Mouse (Mus musculus) layer of hippocampus, adult 18-20 months (tissue): ENCODE results near the gene Dnajc5g. TPM values are rescaled to one million over a fixed set of nuclear protein-coding genes. Genes with fewer than 3 reads are reported as not detected.

Source experiments
- DNase-seq, 2 experiments: peaks; one replicate each; pipeline ENCODE4 v3.0.0; 2022; ENCODE audit warnings: low spot score in 2 of 2
- long read RNA-seq: library from polyadenylated mRNA; stranded (forward); transcript quantifications from one replicate; pipeline ENCODE4 v2.0.0, GENCODE M21; 2021
- total RNA-seq, 2 experiments: library from RNA; stranded (reverse); gene quantifications; 2 replicates each; pipeline ENCODE4 v1.2.3; 2021

Gene Dnajc5g
- total RNA-seq: not detected
- long read RNA-seq: 0 reads

DNA sequence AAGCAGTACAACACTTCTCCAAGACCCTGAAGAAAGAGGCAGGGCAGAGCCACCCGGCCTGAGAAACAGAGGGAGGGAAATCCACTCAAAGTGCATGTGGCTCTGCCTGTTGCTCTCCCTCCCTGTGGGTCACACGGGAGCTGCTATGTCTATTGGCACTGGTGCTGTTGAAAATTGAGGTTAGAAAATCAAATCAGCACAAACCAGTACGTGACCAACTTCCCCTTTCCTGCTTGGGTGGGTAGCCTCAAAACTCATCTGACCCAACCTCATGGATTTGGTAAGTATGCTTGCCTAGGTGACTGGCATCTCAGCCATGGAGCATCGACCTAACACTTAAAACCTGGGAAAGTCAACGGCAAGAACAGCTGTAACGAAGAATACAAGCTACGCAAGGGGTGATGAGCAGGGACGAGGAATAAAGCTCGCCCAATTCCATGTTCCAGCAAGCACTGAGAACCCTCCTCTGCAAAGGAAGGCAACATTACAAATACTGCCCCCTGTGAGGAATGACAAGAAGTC lies at the start of gene Dnajc5g:
Gene Dnajc5g, plus strand, starts transcription at position 472 of the 522 bp plus-strand sequence.
- no peak for DNase-seq

DNA sequence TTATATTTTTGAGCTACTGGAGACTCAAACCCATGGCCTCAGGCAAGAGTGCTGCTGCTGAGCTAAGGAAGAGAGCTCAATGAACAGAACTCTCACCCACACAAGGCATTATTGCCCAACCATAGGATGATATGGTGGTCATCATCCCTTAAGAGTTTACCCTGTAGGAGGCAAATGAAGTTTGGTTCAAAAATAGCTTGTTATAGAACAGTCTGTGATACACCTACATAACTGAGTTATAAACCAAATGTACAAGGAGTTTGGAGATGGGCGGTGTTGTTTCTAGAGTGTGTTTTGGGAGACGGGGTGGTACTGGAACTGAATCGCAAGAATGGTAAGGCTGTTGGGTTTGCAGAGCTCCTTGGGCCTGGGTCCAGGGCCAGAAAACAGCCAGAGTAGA lies 36.3 kb upstream of the Dnajc5g start:
- DNase-seq: no peak

DNA sequence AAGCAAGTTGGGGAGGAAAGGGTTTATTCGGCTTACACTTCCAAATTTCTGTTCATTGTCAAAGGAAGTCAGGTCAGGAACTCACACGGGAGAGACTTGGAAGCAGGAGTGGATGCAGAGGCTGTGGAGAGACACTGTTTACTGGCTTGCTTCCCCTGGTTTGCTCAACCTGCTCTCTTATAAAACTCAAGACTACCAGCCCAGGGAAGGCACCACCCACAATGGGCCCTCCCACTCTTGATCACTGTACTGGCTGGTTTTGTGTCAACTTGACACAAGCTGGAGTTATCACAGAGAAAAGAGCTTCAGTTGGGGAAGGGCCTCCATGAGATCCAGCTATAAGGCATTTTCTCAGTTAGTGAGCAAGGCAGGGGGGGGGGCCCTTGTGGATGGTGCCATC lies 35.0 kb upstream of the Dnajc5g start:
- DNase-seq: no peak

DNA sequence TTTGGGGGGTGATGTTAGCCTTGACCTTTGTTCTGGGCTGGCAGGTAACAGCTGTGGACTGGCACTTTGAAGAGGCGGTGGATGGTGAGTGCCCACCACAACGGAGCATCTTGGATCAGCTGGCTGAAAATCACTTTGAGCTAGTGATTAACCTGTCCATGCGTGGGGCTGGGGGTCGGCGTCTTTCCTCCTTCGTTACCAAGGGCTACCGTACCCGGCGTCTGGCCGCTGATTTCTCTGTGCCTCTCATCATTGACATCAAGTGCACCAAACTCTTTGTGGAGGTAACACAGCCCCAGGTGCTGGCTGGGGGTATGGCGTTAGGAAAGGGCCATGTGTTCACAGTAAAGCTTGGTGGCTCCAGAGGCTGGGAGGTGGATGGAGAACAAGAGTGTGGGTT lies 34.3 kb upstream of the Dnajc5g start:
- no peak for DNase-seq

GRCm38 (mm10) chr5:31073176-31073575 lies 32.9 kb upstream of the Dnajc5g start:
- DNase-seq: no peak

GRCm38 (mm10) chr5:31076346-31076745 lies 29.7 kb upstream of the Dnajc5g start:
- no peak for DNase-seq

- peak; percentile 62 to 81 for DNase-seq
Measured at GRCm38 (mm10) chr5:31080059-31080794, 25.9 kb upstream of the Dnajc5g start.

- DNase-seq: no peak
Measured at GRCm38 (mm10) chr5:31080795-31081164, 25.3 kb upstream of the Dnajc5g start.

- DNase-seq: peak in 1 of 2 experiments; percentile 62
Measured at GRCm38 (mm10) chr5:31081386-31081785, 24.7 kb upstream of the Dnajc5g start.

DNA sequence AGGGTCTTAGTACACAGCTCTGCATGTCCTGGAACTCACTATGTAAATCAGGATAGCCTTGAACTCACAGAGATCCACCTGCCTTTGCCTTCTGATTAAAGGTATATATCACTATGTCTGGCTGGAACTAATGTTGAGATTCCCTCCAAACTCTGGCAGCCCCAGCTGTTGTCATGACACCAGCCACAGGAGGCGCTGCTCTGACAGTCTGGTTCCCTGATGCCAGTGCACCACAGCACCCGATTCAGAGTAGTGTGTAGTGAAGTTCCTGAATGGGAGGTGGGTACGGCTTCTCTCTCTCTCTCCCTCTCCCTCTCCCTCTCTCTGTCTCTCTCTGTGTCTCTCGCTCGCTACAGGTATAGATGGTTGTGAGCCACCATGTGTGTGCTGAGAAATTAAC lies 23.7 kb upstream of the Dnajc5g start:
- DNase-seq: peak in 1 of 2 experiments; percentile 71

DNA sequence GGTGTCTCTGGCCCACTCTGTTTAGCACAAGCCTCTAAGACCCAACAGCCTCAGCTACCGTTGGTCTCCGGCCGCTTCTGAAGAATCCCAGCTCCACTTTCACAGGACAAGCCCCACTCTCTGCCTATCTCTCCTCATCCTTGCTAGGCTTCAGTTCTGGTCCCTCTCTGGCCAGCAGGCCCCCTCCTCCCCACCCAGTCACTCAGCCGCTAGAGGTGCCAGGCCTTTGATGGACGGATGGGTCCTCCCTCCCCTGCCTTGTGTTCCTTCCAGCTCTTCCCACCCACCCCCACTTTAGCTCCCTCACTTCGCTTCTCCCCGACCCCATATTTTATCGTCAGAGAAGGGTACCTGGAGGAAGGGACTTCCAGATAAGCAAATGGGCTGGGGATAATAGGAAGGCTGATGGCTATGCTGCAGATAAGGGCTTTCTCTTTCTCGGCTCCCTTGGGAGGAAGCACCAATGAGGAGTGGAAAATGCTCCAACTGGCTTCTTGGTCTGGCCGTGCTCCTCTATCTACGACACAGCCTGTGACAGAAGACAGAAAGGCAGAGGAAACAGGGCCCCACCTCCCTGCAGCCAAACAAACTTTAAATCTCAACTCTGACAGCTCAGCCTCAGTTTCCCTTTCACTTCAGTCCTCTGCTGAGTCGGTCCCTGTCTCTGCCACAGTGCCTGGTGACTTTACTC lies 23.0 kb upstream of the Dnajc5g start:
- DNase-seq: no peak

DNA sequence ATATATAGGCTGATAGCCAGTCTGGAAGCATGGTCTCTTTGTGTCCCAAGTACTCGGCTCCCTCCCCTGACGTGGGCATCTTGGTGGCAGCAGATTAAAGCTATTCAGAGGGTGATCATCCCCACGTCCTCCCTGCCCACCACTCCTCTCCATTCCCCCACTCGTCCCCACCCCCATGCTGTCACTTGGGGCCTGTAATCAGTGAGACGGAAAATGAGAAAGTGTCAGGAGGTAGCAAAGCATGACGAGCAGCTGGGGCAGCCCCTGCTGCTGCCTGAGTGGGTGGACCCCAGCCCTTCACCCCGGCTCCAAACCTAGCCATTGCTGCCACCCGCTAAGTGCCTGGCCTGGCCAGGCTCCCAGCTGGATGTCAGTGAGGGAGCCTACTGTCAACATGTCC lies 22.1 kb upstream of the Dnajc5g start:
- DNase-seq: no peak

DNA sequence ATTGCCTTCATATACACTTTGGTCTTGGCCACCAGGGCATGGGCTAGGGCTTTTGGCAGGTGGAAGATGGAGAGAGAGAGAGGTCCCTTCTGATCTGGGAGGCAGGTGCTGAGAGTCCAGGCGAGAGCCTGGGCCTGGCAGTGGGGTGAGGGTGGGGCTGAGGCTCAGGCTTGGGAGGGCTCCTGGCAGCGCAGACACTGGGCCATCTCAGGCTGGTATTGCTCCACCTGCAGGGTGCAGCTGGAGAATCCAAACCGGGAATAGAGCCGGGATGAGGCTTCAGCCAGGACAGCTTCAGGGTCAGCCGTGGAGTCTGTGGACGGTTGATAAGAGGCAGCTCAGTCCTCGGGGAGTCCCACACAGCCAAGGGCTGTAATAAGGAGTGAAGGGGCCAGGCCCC lies 19.5 kb upstream of the Dnajc5g start:
- DNase-seq: no peak

GRCm38 (mm10) chr5:31087131-31087530 lies 19.0 kb upstream of the Dnajc5g start:
- no peak for DNase-seq

DNA sequence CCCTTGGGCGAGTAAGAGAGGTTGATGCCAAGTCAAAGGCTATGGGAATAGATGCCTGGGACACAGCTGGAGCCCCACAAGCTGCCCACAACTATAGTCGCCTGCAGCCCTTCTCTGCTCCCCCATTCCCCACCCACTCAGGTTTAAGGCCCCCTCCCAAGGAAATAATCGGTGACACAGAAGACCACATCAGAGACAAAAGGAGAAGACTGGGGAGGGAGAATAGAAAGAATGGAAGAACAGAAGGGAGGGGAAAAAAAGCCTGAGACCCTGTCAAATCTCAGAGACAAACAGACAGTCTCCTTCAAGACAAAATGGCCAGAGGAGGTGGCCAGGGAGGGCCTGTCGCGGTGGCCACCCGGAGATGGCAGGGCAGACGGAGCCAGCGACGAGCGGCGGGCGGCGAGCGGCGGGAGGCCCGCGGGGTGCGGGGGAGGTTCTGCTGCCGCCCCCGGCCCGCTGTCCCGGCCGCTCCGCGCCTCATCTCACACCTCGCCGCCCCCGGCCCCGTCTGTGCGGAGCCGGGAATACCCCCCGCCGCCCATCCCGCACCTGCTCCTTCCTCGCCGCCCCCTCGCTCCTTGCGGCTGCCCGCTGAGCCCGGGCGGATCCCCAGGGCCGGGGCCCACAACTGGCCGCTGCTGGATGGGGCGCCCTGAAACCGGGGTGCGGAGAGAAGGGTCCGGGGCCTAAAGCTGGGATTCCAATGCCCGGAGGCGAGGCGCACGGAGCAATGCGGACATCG lies 13.7 kb upstream of the Dnajc5g start:
- DNase-seq: peak in 1 of 2 experiments; percentile 78

GRCm38 (mm10) chr5:31093151-31094041 lies 12.7 kb upstream of the Dnajc5g start:
- DNase-seq: peak; percentile 67 to 75

GRCm38 (mm10) chr5:31094100-31094798 lies 11.8 kb upstream of the Dnajc5g start:
- DNase-seq: peak in 1 of 2 experiments; percentile 43

GRCm38 (mm10) chr5:31094799-31095691 lies 11.0 kb upstream of the Dnajc5g start:
- peak in 1 of 2 experiments; percentile 52 for DNase-seq
